Mouse (Mus musculus): Measurements from ENCODE around the gene Npc1l1.
A peak's percentile ranks its signal among the peaks of the same experiment; 100 is the strongest.

Npc1l1 gene

GRCm38 (mm10) chr11:6207090-6207489 lies 22.9 kb downstream of the Npc1l1 start:
- no peak for DNase-seq

- DNase-seq = no peak
Measured at GRCm38 (mm10) chr11:6200570-6200969, 29.4 kb downstream of the Npc1l1 start.

GRCm38 (mm10) chr11:6200087-6200569 lies 29.8 kb downstream of the Npc1l1 start, which contains the start of gene Nudcd3:
Nudcd3 (minus strand) TSS chr11:6200415.
- DNase-seq = peak; percentile 91 to 92

- peak in 1 of 2 experiments; percentile 19 for DNase-seq
Measured at GRCm38 (mm10) chr11:6199410-6200086, 30.4 kb downstream of the Npc1l1 start, which contains the start of gene A730071L15Rik. A730071L15Rik (plus strand) TSS chr11:6200029.

GRCm38 (mm10) chr11:6198449-6198848 lies 31.5 kb downstream of the Npc1l1 start:
- no peak for DNase-seq

- DNase-seq = no peak
Measured at GRCm38 (mm10) chr11:6196780-6197179, 33.2 kb downstream of the Npc1l1 start.

- peak; percentile 87 to 92 for DNase-seq
Measured at GRCm38 (mm10) chr11:6187878-6188277, 42.1 kb downstream of the Npc1l1 start.

- no peak for DNase-seq
Measured at GRCm38 (mm10) chr11:6187399-6187798, 42.5 kb downstream of the Npc1l1 start.

GRCm38 (mm10) chr11:6184202-6184935 lies 45.6 kb downstream of the Npc1l1 start:
- no peak for DNase-seq

- DNase-seq = no peak
Measured at GRCm38 (mm10) chr11:6183246-6183645, 46.7 kb downstream of the Npc1l1 start.

- no peak for DNase-seq
Measured at GRCm38 (mm10) chr11:6180811-6181399, 49.0 kb downstream of the Npc1l1 start.

- DNase-seq = no peak
Measured at GRCm38 (mm10) chr11:6179194-6179593, 50.7 kb downstream of the Npc1l1 start.

GRCm38 (mm10) chr11:6178673-6179166 lies 51.2 kb downstream of the Npc1l1 start:
- DNase-seq = no peak

GRCm38 (mm10) chr11:6177781-6178420 lies 52.0 kb downstream of the Npc1l1 start:
- DNase-seq = no peak

- no peak for DNase-seq
Measured at GRCm38 (mm10) chr11:6175506-6175905, 54.4 kb downstream of the Npc1l1 start.

- DNase-seq = no peak
Measured at GRCm38 (mm10) chr11:6174719-6175118, 55.2 kb downstream of the Npc1l1 start.

GRCm38 (mm10) chr11:6169041-6169663 lies 60.8 kb downstream of the Npc1l1 start:
- DNase-seq = no peak

- no peak for DNase-seq
Measured at GRCm38 (mm10) chr11:6166351-6166750, 63.6 kb downstream of the Npc1l1 start.

GRCm38 (mm10) chr11:6165391-6166081 lies 64.4 kb downstream of the Npc1l1 start:
- no peak for DNase-seq

GRCm38 (mm10) chr11:6164781-6165180 lies 65.2 kb downstream of the Npc1l1 start:
- no peak for DNase-seq

- DNase-seq = no peak
Measured at GRCm38 (mm10) chr11:6163706-6164105, 66.2 kb downstream of the Npc1l1 start.

GRCm38 (mm10) chr11:6163062-6163461 lies 66.9 kb downstream of the Npc1l1 start:
- DNase-seq = no peak

All from kidney, postnatal 36 days (tissue).